Mouse (Mus musculus): ENCODE results near the gene Ccn6. TPM values are rescaled to one million over a fixed set of nuclear protein-coding genes. Genes with fewer than 3 reads are reported as not detected.
"Not testable (repeated sequence)": the region's sequence is repeated elsewhere in the genome, so short reads cannot be mapped to it uniquely, and the experiment has no call there.

Gene Ccn6
- not detected in 2 replicates for polyA plus RNA-seq (2012; ENCODE audit: insufficient read depth, low replicate concordance)

GRCm38 (mm10) chr10:39163694-39164093 lies at the start of gene Ccn6:
TSS of gene Ccn6 (minus strand) at chr10:39163794.
- Histone ChIP-seq H3K27me3 (replicated peaks) (peaks cover 49% of the 10 kb centered on the region), H3K4me3 (replicated peaks) (no peak within 1 kb of the TSS), H3K9me3 (peaks cover 7% of the 10 kb centered on the region; the same call in 1 of the 2 replicates), H3K36me3 (replicated peaks; ENCODE audit: low read length) (no peaks in the 10 kb centered on the region), H3K4me1 (peaks cover 27% of the 10 kb centered on the region)
- TF ChIP-seq FLI1 (IDR thresholded peaks at IDR 0.05; ENCODE audit: low read length), result no peak
- no peak for TF ChIP-seq GATA1 (IDR thresholded peaks at IDR 0.05; ENCODE audit: borderline replicate concordance, low read length)

GRCm38 (mm10) chr10:39210031-39210430 lies 46.4 kb upstream of the Ccn6 start:
- peaks cover 2% of the 10 kb centered on the region for H3K27me3 ChIP-seq (replicated peaks)
- H3K9me3 ChIP-seq, result peaks cover 17% of the 10 kb centered on the region
- H3K4me3 ChIP-seq (replicated peaks), result no peak overlapping the region
- H3K4me1 ChIP-seq, result no peaks in the 10 kb centered on the region
- H3K36me3 ChIP-seq (replicated peaks; ENCODE audit: low read length), result no peaks in the 10 kb centered on the region
- TF ChIP-seq GATA1 (IDR thresholded peaks at IDR 0.05; ENCODE audit: borderline replicate concordance, low read length) (no peak), FLI1 (IDR thresholded peaks at IDR 0.05; ENCODE audit: low read length) (no peak)

GRCm38 (mm10) chr10:39209161-39210025 lies 45.8 kb upstream of the Ccn6 start:
- Histone ChIP-seq H3K9me3 (peaks cover 20% of the 10 kb centered on the region), H3K36me3 (replicated peaks; ENCODE audit: low read length) (no peaks in the 10 kb centered on the region), H3K4me1 (no peaks in the 10 kb centered on the region), H3K4me3 (replicated peaks) (no peak overlapping the region), H3K27me3 (replicated peaks) (peaks cover 2% of the 10 kb centered on the region)
- TF ChIP-seq GATA1 (IDR thresholded peaks at IDR 0.05; ENCODE audit: borderline replicate concordance, low read length), result no peak
- no peak for TF ChIP-seq FLI1 (IDR thresholded peaks at IDR 0.05; ENCODE audit: low read length)

- Histone ChIP-seq H3K4me3 (replicated peaks) (no peak overlapping the region), H3K9me3 (peaks cover 26% of the 10 kb centered on the region)
Observed at GRCm38 (mm10) chr10:39208712-39209111, 45.1 kb upstream of the Ccn6 start.

GRCm38 (mm10) chr10:39207310-39207855 lies 43.8 kb upstream of the Ccn6 start:
- no peak for TF ChIP-seq FLI1 (IDR thresholded peaks at IDR 0.05; ENCODE audit: low read length)
- TF ChIP-seq GATA1 (IDR thresholded peaks at IDR 0.05; ENCODE audit: borderline replicate concordance, low read length), result no peak
- no peak overlapping the region for H3K4me3 ChIP-seq (replicated peaks)
- H3K27me3 ChIP-seq (replicated peaks), result peaks cover 5% of the 10 kb centered on the region
- H3K36me3 ChIP-seq (replicated peaks; ENCODE audit: low read length), result no peaks in the 10 kb centered on the region
- peaks cover 34% of the 10 kb centered on the region for H3K9me3 ChIP-seq
- no peaks in the 10 kb centered on the region for H3K4me1 ChIP-seq

More at GRCm38 (mm10) chr10:39208712-39209111, 45.1 kb upstream of the Ccn6 start:
- TF ChIP-seq FLI1 (IDR thresholded peaks at IDR 0.05; ENCODE audit: low read length) (no peak), GATA1 (IDR thresholded peaks at IDR 0.05; ENCODE audit: borderline replicate concordance, low read length) (no peak)
- Histone ChIP-seq H3K4me1 (no peaks in the 10 kb centered on the region), H3K27me3 (replicated peaks) (peaks cover 5% of the 10 kb centered on the region), H3K36me3 (replicated peaks; ENCODE audit: low read length) (no peaks in the 10 kb centered on the region)

- H3K4me1 ChIP-seq, result no peaks in the 10 kb centered on the region
- TF ChIP-seq FLI1 (IDR thresholded peaks at IDR 0.05; ENCODE audit: low read length) (no peak), GATA1 (IDR thresholded peaks at IDR 0.05; ENCODE audit: borderline replicate concordance, low read length) (no peak)
- H3K27me3 ChIP-seq (replicated peaks), result peaks cover 3% of the 10 kb centered on the region
- H3K4me3 ChIP-seq (replicated peaks), result no peak overlapping the region
- no peaks in the 10 kb centered on the region for H3K36me3 ChIP-seq (replicated peaks; ENCODE audit: low read length)
- H3K9me3 ChIP-seq, result peaks cover 28% of the 10 kb centered on the region
Observed at GRCm38 (mm10) chr10:39202490-39202889, 38.9 kb upstream of the Ccn6 start.

- not testable (repeated sequence) for H3K4me3 ChIP-seq (replicated peaks); H3K27me3 ChIP-seq (replicated peaks); H3K4me1 ChIP-seq; H3K36me3 ChIP-seq (replicated peaks; ENCODE audit: low read length)
- peaks cover 31% of the 10 kb centered on the region for H3K9me3 ChIP-seq
Observed at GRCm38 (mm10) chr10:39198216-39198615, 34.6 kb upstream of the Ccn6 start.

- H3K36me3 ChIP-seq (replicated peaks; ENCODE audit: low read length), result no peaks in the 10 kb centered on the region
- H3K9me3 ChIP-seq, result peaks cover 20% of the 10 kb centered on the region
- H3K27me3 ChIP-seq (replicated peaks), result no peaks in the 10 kb centered on the region
- no peaks in the 10 kb centered on the region for H3K4me1 ChIP-seq
- no peak for TF ChIP-seq FLI1 (IDR thresholded peaks at IDR 0.05; ENCODE audit: low read length)
- no peak for TF ChIP-seq GATA1 (IDR thresholded peaks at IDR 0.05; ENCODE audit: borderline replicate concordance, low read length)
- no peak overlapping the region for H3K4me3 ChIP-seq (replicated peaks)
Observed at GRCm38 (mm10) chr10:39192673-39193072, 29.1 kb upstream of the Ccn6 start.

- H3K36me3 ChIP-seq (replicated peaks; ENCODE audit: low read length), result no peaks in the 10 kb centered on the region
- H3K4me1 ChIP-seq, result no peaks in the 10 kb centered on the region
- TF ChIP-seq GATA1 (IDR thresholded peaks at IDR 0.05; ENCODE audit: borderline replicate concordance, low read length), result no peak
- no peak for TF ChIP-seq FLI1 (IDR thresholded peaks at IDR 0.05; ENCODE audit: low read length)
- no peaks in the 10 kb centered on the region for H3K9me3 ChIP-seq
- no peaks in the 10 kb centered on the region for H3K27me3 ChIP-seq (replicated peaks)
- no peak overlapping the region for H3K4me3 ChIP-seq (replicated peaks)
Observed at GRCm38 (mm10) chr10:39185545-39185906, 21.9 kb upstream of the Ccn6 start.

- Histone ChIP-seq H3K4me1 (no peaks in the 10 kb centered on the region), H3K36me3 (replicated peaks; ENCODE audit: low read length) (no peaks in the 10 kb centered on the region), H3K4me3 (replicated peaks) (no peak overlapping the region), H3K9me3 (no peaks in the 10 kb centered on the region), H3K27me3 (replicated peaks) (no peaks in the 10 kb centered on the region)
- TF ChIP-seq FLI1 (IDR thresholded peaks at IDR 0.05; ENCODE audit: low read length) (no peak), GATA1 (IDR thresholded peaks at IDR 0.05; ENCODE audit: borderline replicate concordance, low read length) (no peak)
Observed at GRCm38 (mm10) chr10:39184864-39185544, 21.4 kb upstream of the Ccn6 start.

All from megakaryocyte, embryonic 14.5 days (primary cell).